Mouse (Mus musculus): ENCODE data around the gene Gm3149. TPM values are rescaled to one million over a fixed set of nuclear protein-coding genes. Genes with fewer than 3 reads are reported as not detected.
"Not testable (repeated sequence)": the region's sequence is repeated elsewhere in the genome, so short reads cannot be mapped to it uniquely, and the experiment has no call there.

The Gm3149 gene
- not detected in 2 replicates for polyA plus RNA-seq (2014; fragmentation: Nextera tagmentation; extraction: Ambion mirVana)

GRCm38 (mm10) chr14:4316983-4317382, at the start of gene Gm3149:
Gene Gm3149 (plus strand): TSS chr14:4317283.
- not testable (repeated sequence) for ATAC-seq (ENCODE audit: insufficient read depth, low FRiP score, low TSS enrichment); H3K36me3 ChIP-seq (ENCODE audit: control insufficient read depth, insufficient read depth, low read length); H3K9ac ChIP-seq (ENCODE audit: low read length); H3K27me3 ChIP-seq (ENCODE audit: control insufficient read depth, insufficient read depth, low read length); H3K27ac ChIP-seq (ENCODE audit: low read depth, low read length); DNase-seq (ENCODE audit: low spot score); H3K4me2 ChIP-seq (ENCODE audit: low read depth); H3K4me1 ChIP-seq (ENCODE audit: control insufficient read depth, insufficient read depth, low read length); H3K4me3 ChIP-seq (ENCODE audit: low read depth, low read length); H3K9me3 ChIP-seq (ENCODE audit: control insufficient read depth, low read length)
- WGBS, result no CpG with 5 or more reads among the region's 1 CpGs

DNA sequence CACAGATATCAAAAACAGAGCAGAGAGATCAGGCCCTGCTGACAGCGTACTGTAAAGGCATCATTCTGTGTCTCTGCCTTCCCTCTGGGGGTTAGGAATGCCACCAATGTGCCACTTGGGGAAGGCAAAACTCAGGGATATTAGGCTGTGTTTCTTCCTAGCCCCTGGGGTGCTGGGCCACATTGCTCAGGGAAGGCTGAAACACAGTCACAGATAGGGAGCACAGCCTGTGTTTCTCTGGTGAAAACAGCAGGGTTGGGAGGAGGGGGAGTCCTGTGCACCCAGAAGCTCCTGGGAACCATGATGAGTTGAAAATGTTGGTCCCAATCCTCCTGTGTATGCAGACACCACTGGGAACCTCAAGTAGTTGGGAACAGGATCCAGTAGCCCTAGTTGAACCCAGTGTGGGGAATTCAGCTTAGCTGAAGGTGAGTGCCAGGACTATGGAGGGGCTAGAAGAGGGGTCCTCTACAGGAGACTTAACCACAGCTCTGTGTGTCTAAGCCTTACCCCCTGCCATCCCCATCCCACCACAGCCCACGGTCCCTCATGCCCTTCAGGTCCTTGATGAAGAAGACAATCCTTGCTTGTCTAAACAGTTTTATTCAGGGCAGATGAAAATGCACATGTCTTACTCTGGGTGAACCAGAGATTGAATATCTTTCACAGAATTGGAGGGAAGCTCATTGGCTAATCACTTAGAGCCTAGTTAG, 47.7 kb upstream of the Gm3149 start:
- H3K36me3 ChIP-seq (ENCODE audit: control insufficient read depth, insufficient read depth, low read length); H3K4me1 ChIP-seq (ENCODE audit: control insufficient read depth, insufficient read depth, low read length); H3K9me3 ChIP-seq (ENCODE audit: control insufficient read depth, low read length); H3K4me3 ChIP-seq (ENCODE audit: low read depth, low read length); H3K27me3 ChIP-seq (ENCODE audit: control insufficient read depth, insufficient read depth, low read length); H3K4me2 ChIP-seq (ENCODE audit: low read depth); ATAC-seq (ENCODE audit: insufficient read depth, low FRiP score, low TSS enrichment); DNase-seq (ENCODE audit: low spot score); H3K9ac ChIP-seq (ENCODE audit: low read length); H3K27ac ChIP-seq (ENCODE audit: low read depth, low read length): not testable (repeated sequence)
- 94% methylated on average over 2 of the region's 2 CpGs for WGBS

GRCm38 (mm10) chr14:4279828-4280227, 37.3 kb upstream of the Gm3149 start:
- not testable (repeated sequence) for H3K4me2 ChIP-seq (ENCODE audit: low read depth); H3K9ac ChIP-seq (ENCODE audit: low read length); H3K27me3 ChIP-seq (ENCODE audit: control insufficient read depth, insufficient read depth, low read length); H3K36me3 ChIP-seq (ENCODE audit: control insufficient read depth, insufficient read depth, low read length); H3K4me1 ChIP-seq (ENCODE audit: control insufficient read depth, insufficient read depth, low read length); H3K9me3 ChIP-seq (ENCODE audit: control insufficient read depth, low read length); DNase-seq (ENCODE audit: low spot score); H3K4me3 ChIP-seq (ENCODE audit: low read depth, low read length); H3K27ac ChIP-seq (ENCODE audit: low read depth, low read length); ATAC-seq (ENCODE audit: insufficient read depth, low FRiP score, low TSS enrichment)
- WGBS, result 92% methylated on average over 2 of the region's 3 CpGs

DNA sequence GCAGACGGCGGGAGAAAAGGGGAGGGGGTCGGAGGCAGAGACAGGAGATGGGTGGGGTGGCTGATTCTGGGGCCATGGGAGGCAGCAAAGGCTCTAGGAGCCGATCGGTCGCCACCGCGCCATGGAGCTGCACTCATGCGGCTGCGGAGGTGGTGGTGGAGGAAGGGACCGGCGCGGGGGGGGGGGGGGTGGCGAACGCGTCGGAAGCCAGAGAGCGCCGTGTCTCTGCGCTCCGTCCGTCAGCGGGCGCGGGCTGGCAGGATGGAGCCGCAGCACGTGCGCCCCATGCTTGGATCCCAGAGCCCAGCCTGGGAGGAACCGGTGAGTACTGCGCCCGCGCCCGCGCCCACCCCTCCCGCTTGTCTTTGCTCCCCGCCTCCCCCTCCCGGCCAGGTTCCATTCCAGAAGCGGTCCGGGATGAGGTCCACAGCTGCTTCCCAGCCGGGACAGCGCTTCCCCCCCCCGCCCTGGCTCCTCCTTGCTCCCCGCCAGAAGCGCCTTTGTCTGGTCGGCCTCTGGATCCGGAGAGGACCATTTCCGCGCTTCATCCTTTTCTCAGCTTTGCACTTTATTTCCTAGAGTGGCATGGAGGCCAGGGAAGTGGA, 17.5 kb downstream of the Gm3149 start, which contains the start of gene 2610042L04Rik:
TSS of gene 2610042L04Rik (plus strand) at position 288 of the 605 bp plus-strand sequence.
- H3K4me1 ChIP-seq (ENCODE audit: control insufficient read depth, insufficient read depth, low read length), result not testable (repeated sequence)
- WGBS, result 4% methylated on average over 24 of the region's 48 CpGs

DNA sequence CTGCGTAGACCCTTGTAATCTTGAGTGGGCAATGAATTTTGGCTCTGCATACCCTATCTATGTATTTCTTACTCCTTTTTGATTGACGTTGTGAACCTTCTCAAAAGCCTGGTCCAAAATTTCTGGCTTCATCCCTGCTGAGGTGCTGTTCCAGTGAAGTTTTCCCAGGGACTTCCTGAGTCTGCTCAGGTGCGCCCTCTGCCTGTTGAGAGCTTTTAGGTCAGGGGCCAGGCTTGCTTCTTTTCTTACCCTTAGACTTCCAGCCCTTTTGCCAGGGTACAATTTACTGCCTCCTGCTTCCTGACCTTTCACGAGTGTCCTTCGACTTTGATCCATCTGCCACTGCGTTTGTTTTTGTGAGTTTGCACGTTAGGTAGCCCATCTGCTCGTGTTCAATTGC, 18.4 kb downstream of the Gm3149 start:
- H3K4me2 ChIP-seq (ENCODE audit: low read depth); H3K9me3 ChIP-seq (ENCODE audit: control insufficient read depth, low read length); DNase-seq (ENCODE audit: low spot score); H3K27me3 ChIP-seq (ENCODE audit: control insufficient read depth, insufficient read depth, low read length); H3K27ac ChIP-seq (ENCODE audit: low read depth, low read length); H3K4me1 ChIP-seq (ENCODE audit: control insufficient read depth, insufficient read depth, low read length); H3K4me3 ChIP-seq (ENCODE audit: low read depth, low read length); H3K9ac ChIP-seq (ENCODE audit: low read length); H3K36me3 ChIP-seq (ENCODE audit: control insufficient read depth, insufficient read depth, low read length); ATAC-seq (ENCODE audit: insufficient read depth, low FRiP score, low TSS enrichment): not testable (repeated sequence)
- WGBS, result 5% methylated on average over 7 of the region's 8 CpGs

More for the DNA sequence above, 17.5 kb downstream of the Gm3149 start, which contains the start of gene 2610042L04Rik:
- H3K4me2 ChIP-seq (ENCODE audit: low read depth), result peak within 1 kb of the TSS; percentile 62
- not testable (repeated sequence) for H3K9me3 ChIP-seq (ENCODE audit: control insufficient read depth, low read length); H3K27ac ChIP-seq (ENCODE audit: low read depth, low read length); ATAC-seq (ENCODE audit: insufficient read depth, low FRiP score, low TSS enrichment); H3K27me3 ChIP-seq (ENCODE audit: control insufficient read depth, insufficient read depth, low read length); H3K36me3 ChIP-seq (ENCODE audit: control insufficient read depth, insufficient read depth, low read length)
- H3K9ac ChIP-seq (ENCODE audit: low read length), result peak within 1 kb of the TSS; percentile 41
- peak within 1 kb of the TSS; percentile 31 for H3K4me3 ChIP-seq (ENCODE audit: low read depth, low read length)
- peak; percentile 31 for DNase-seq (ENCODE audit: low spot score)

DNA sequence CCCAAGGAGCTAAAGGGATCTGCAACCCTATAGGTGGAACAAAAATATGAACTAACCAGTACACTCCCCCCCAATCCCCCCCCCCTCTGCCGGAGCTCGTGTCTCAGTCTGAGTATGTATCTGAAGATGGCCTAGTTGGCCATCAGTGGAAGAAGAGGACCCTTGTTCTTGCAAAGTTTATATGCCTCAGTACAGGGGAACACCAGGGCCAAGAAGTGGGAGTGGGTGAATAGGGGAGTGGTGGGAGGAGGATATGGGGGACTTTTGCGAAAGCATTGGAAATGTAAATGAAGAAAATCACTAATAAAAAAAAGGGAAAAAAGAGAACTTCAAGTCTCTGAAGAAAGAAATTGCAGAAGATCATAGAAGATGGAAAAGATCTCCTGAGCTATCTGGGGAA, 51.9 kb downstream of the Gm3149 start:
- not testable (repeated sequence) for H3K4me1 ChIP-seq (ENCODE audit: control insufficient read depth, insufficient read depth, low read length); ATAC-seq (ENCODE audit: insufficient read depth, low FRiP score, low TSS enrichment); H3K4me3 ChIP-seq (ENCODE audit: low read depth, low read length); H3K27ac ChIP-seq (ENCODE audit: low read depth, low read length); H3K36me3 ChIP-seq (ENCODE audit: control insufficient read depth, insufficient read depth, low read length); H3K9ac ChIP-seq (ENCODE audit: low read length); DNase-seq (ENCODE audit: low spot score); H3K27me3 ChIP-seq (ENCODE audit: control insufficient read depth, insufficient read depth, low read length); H3K9me3 ChIP-seq (ENCODE audit: control insufficient read depth, low read length); H3K4me2 ChIP-seq (ENCODE audit: low read depth)
- WGBS, result 98% methylated on average over 3 of the region's 3 CpGs

DNA sequence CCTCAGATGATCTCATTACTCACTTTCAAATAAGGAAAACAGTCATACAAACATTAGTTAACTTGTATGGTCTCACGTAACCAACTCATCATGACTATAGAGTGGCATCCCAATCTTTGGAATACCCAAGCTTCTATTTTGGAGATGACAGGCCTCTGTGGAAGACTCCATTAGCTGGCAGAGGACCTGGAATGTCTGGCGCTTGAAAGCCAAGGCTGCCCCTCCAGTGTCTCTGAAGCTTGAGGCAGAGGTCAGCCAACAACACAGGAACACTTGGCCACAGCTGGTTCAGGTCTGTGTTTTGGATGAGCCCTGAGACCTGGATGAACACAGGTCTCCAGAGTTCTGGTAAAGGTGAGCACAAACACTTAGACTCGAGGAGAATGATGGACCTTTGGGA, 52.6 kb downstream of the Gm3149 start:
- not testable (repeated sequence) for H3K27me3 ChIP-seq (ENCODE audit: control insufficient read depth, insufficient read depth, low read length); DNase-seq (ENCODE audit: low spot score); H3K9ac ChIP-seq (ENCODE audit: low read length); H3K27ac ChIP-seq (ENCODE audit: low read depth, low read length); ATAC-seq (ENCODE audit: insufficient read depth, low FRiP score, low TSS enrichment); H3K4me2 ChIP-seq (ENCODE audit: low read depth); H3K4me3 ChIP-seq (ENCODE audit: low read depth, low read length); H3K36me3 ChIP-seq (ENCODE audit: control insufficient read depth, insufficient read depth, low read length); H3K4me1 ChIP-seq (ENCODE audit: control insufficient read depth, insufficient read depth, low read length); H3K9me3 ChIP-seq (ENCODE audit: control insufficient read depth, low read length)
- WGBS, result 89% methylated on average over 3 of the region's 3 CpGs
